Mouse (Mus musculus): ENCODE data around the gene Got1. TPM values are rescaled to one million over a fixed set of nuclear protein-coding genes. Genes with fewer than 3 reads are reported as not detected.

Gene Got1
- total and polyA plus RNA-seq, 3 experiments = 575 to 1,224 (median 956) TPM

DNA sequence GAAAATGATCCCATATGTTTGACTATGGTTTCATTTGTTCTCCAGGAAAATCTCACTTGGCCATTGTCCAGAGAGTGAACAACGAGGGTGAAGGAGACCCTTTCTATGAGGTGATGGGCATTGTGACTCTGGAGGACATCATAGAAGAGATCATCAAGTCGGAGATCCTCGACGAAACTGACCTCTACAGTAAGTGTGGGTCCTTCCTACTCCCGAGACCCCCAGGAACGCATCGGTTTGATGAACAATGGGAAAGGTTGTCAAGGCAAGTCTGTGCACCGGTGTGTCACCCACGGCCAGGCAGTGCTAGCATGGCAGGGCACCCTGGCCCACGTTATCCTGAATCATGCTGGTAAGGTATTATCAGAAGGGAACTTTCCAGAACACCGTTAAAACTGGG is 59.3 kb downstream of the Got1 start:
- H3K36me3 ChIP-seq (ENCODE audit: control insufficient read depth, insufficient read depth, low read length) = no peaks in the 10 kb centered on the region
- no peak overlapping the region for H3K27ac ChIP-seq
- no peak overlapping the region for H3K9ac ChIP-seq (ENCODE audit: low read depth, low read length)
- no peaks in the 10 kb centered on the region for H3K4me1 ChIP-seq (ENCODE audit: control insufficient read depth, insufficient read depth, low read length)
- no peaks in the 10 kb centered on the region for H3K27me3 ChIP-seq (ENCODE audit: control insufficient read depth, insufficient read depth, low read length)
- 83% methylated on average over 11 of the region's 11 CpGs for WGBS
- TF ChIP-seq POLR2A (IDR thresholded peaks at IDR 0.05; ENCODE audit: insufficient read depth, low read depth, low read length) (no peak), CTCF (IDR thresholded peaks at IDR 0.05) (no peak), EP300 (IDR thresholded peaks at IDR 0.05; ENCODE audit: insufficient read depth, low read depth, low read length) (no peak)
- no peak overlapping the region for H3K4me3 ChIP-seq
- H3K79me2 ChIP-seq (replicated peaks; ENCODE audit: control insufficient read depth, insufficient read depth, low read length) = no peaks in the 10 kb centered on the region
- DNase-seq = no peak
- intact Hi-C loops (cut with DNase I) = no loop called here

DNA sequence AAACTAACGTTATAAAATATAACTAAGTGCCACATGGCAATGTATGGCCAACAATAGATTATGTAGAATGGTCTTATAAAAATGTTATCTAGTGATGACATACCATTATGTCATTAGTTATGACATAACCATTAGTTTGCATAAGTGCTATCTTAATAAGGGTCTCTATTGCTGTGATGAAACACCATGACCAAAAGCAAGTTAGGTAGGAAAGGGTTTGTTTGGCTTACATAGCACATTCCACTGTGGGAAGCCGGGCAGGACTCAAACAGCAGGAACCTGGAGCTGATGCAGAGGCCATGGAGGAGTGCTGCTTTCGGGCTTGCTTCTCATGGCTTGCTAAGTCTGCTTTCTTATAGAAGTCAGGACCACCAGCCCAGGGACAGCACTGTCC is 60.1 kb downstream of the Got1 start:
- Histone ChIP-seq H3K9ac (ENCODE audit: low read depth, low read length) (no peak overlapping the region), H3K4me3 (no peak overlapping the region), H3K27ac (no peak overlapping the region), H3K36me3 (ENCODE audit: control insufficient read depth, insufficient read depth, low read length) (no peaks in the 10 kb centered on the region), H3K27me3 (ENCODE audit: control insufficient read depth, insufficient read depth, low read length) (no peaks in the 10 kb centered on the region), H3K79me2 (replicated peaks; ENCODE audit: control insufficient read depth, insufficient read depth, low read length) (no peaks in the 10 kb centered on the region), H3K4me1 (ENCODE audit: control insufficient read depth, insufficient read depth, low read length) (no peaks in the 10 kb centered on the region)
- no peak for DNase-seq
- TF ChIP-seq POLR2A (IDR thresholded peaks at IDR 0.05; ENCODE audit: insufficient read depth, low read depth, low read length) (no peak), EP300 (IDR thresholded peaks at IDR 0.05; ENCODE audit: insufficient read depth, low read depth, low read length) (no peak), CTCF (IDR thresholded peaks at IDR 0.05) (no peak)
- WGBS = 71% methylated on average over 3 of the region's 3 CpGs
- intact Hi-C loops (cut with DNase I) = no loop called here

DNA sequence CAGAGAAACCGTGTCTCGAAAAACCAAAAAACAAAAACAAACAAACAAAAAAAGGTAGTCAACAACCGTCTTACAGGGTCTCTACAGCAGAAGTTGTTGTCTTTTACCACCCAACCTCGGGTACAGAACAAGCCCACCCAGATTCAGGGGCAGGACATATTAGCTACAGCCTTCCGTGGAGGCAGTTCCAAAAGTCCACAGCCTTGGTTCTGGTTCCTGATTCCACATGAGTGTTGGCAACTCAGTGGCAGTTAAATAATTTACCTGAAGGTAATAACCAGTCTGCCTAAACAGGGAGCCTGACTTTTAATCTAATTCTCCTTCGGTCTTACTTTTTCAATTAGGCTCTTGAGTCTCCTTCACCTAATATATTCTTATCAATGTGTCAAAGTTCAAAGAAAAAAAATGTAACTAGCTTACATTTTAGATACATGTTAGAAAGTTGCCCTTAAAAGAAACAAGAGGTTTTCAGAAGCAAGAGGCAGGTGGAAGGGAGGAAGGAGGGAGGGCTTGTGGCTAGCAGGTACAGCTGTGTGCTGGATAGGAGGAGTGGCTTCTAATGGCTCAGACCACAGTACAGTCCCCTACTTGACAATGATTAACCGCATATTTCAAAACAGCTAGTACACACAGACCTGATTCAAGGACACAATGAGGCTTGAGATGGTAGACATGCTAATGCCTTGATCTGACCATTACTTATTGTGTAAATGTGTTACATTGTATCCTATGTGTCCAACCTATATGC is 60.7 kb downstream of the Got1 start:
- Histone ChIP-seq H3K27ac (no peak overlapping the region), H3K4me3 (no peak overlapping the region), H3K27me3 (ENCODE audit: control insufficient read depth, insufficient read depth, low read length) (no peaks in the 10 kb centered on the region), H3K9ac (ENCODE audit: low read depth, low read length) (no peak overlapping the region), H3K36me3 (ENCODE audit: control insufficient read depth, insufficient read depth, low read length) (no peaks in the 10 kb centered on the region), H3K4me1 (ENCODE audit: control insufficient read depth, insufficient read depth, low read length) (no peaks in the 10 kb centered on the region), H3K79me2 (replicated peaks; ENCODE audit: control insufficient read depth, insufficient read depth, low read length) (no peaks in the 10 kb centered on the region)
- DNase-seq = no peak
- WGBS = 79% methylated on average over 7 of the region's 7 CpGs
- intact Hi-C loops (cut with DNase I) = no loop called here
- TF ChIP-seq POLR2A (IDR thresholded peaks at IDR 0.05; ENCODE audit: insufficient read depth, low read depth, low read length) = no peak
- TF ChIP-seq CTCF (IDR thresholded peaks at IDR 0.05) = no peak
- no peak for TF ChIP-seq EP300 (IDR thresholded peaks at IDR 0.05; ENCODE audit: insufficient read depth, low read depth, low read length)

DNA sequence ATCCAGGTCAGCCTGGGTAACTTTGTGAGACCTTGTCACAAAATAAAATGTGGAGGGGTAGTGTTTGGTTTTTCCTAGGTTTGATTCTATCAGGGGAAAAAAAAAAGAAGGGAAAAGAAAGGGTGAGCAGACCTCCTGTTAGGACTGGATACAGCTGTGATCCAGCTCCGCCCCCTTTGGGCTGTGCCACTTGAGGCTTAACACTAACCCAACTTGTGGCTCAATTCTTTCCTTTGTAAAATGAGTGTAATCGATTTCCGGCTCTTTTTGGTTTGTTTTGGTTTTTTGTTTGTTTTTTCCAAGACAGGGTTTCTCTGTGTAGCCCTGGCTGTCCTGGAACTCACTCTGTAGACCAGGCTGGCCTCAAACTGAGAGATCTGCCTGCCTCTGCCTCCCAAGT is 62.3 kb downstream of the Got1 start:
- intact Hi-C loops (cut with DNase I) = no loop called here
- H3K27ac ChIP-seq = no peak overlapping the region
- H3K4me3 ChIP-seq = no peak overlapping the region
- no peaks in the 10 kb centered on the region for H3K36me3 ChIP-seq (ENCODE audit: control insufficient read depth, insufficient read depth, low read length)
- WGBS = 92% methylated on average over 3 of the region's 3 CpGs
- no peaks in the 10 kb centered on the region for H3K4me1 ChIP-seq (ENCODE audit: control insufficient read depth, insufficient read depth, low read length)
- TF ChIP-seq EP300 (IDR thresholded peaks at IDR 0.05; ENCODE audit: insufficient read depth, low read depth, low read length) = no peak
- no peak for TF ChIP-seq CTCF (IDR thresholded peaks at IDR 0.05)
- TF ChIP-seq POLR2A (IDR thresholded peaks at IDR 0.05; ENCODE audit: insufficient read depth, low read depth, low read length) = no peak
- H3K27me3 ChIP-seq (ENCODE audit: control insufficient read depth, insufficient read depth, low read length) = no peaks in the 10 kb centered on the region
- no peak overlapping the region for H3K9ac ChIP-seq (ENCODE audit: low read depth, low read length)
- no peaks in the 10 kb centered on the region for H3K79me2 ChIP-seq (replicated peaks; ENCODE audit: control insufficient read depth, insufficient read depth, low read length)
- DNase-seq = no peak

DNA sequence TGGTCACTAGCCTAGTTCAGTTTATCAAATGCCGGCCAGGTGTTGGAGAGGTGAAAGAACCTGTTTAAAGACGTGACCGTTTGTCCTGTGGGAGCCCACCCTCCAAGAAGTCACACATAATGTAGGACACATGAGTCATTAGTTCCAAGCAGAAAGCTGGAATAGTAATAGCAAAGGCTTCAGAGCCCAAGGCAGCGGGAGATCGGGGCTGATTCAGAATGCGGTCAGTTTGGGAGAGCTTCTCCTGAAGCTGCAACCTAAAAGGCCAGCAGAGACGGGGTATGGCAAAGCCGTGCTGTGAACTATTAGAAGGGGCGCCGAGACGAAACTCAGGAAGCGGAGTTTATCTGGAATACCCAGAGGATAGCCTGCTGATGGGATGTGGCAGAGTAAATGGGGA is 63.9 kb downstream of the Got1 start:
- 81% methylated on average over 12 of the region's 12 CpGs for WGBS
- Histone ChIP-seq H3K36me3 (ENCODE audit: control insufficient read depth, insufficient read depth, low read length) (no peaks in the 10 kb centered on the region), H3K27me3 (ENCODE audit: control insufficient read depth, insufficient read depth, low read length) (0 out of 2 replicates have a peak, but pooled peaks cover 1% of the 10 kb centered on the region), H3K4me1 (ENCODE audit: control insufficient read depth, insufficient read depth, low read length) (no peaks in the 10 kb centered on the region), H3K27ac (no peak overlapping the region), H3K4me3 (no peak overlapping the region), H3K79me2 (replicated peaks; ENCODE audit: control insufficient read depth, insufficient read depth, low read length) (no peaks in the 10 kb centered on the region), H3K9ac (ENCODE audit: low read depth, low read length) (no peak overlapping the region)
- no peak for DNase-seq
- TF ChIP-seq POLR2A (IDR thresholded peaks at IDR 0.05; ENCODE audit: insufficient read depth, low read depth, low read length) (no peak), EP300 (IDR thresholded peaks at IDR 0.05; ENCODE audit: insufficient read depth, low read depth, low read length) (no peak), CTCF (IDR thresholded peaks at IDR 0.05) (no peak)
- intact Hi-C loops (cut with DNase I) = no loop called here

DNA sequence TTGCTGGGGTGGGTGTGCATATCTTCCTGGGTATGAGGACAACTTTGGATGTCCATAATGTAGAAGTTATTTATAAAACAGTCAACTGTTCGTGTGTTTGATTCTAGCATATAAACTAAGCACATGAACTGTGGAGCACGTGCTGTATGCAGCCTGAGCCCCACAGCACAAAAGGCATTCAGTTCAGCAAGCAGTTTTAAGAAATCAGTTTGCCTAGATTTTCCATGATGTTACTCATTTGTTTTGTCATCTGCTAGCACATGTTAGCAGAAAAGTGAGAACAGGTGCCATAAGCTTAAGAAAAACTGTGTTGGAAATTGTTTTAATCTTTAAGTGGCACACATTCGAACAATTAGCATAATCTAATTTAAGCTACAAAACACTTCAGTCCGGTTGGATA is 64.5 kb downstream of the Got1 start:
- H3K79me2 ChIP-seq (replicated peaks; ENCODE audit: control insufficient read depth, insufficient read depth, low read length) = no peaks in the 10 kb centered on the region
- H3K4me3 ChIP-seq = no peak overlapping the region
- no peak overlapping the region for H3K9ac ChIP-seq (ENCODE audit: low read depth, low read length)
- H3K27ac ChIP-seq = no peak overlapping the region
- no peak for DNase-seq
- TF ChIP-seq CTCF (IDR thresholded peaks at IDR 0.05) = no peak
- TF ChIP-seq EP300 (IDR thresholded peaks at IDR 0.05; ENCODE audit: insufficient read depth, low read depth, low read length) = no peak
- TF ChIP-seq POLR2A (IDR thresholded peaks at IDR 0.05; ENCODE audit: insufficient read depth, low read depth, low read length) = no peak
- WGBS = 48% methylated on average over 4 of the region's 4 CpGs
- 0 out of 2 replicates have a peak, but pooled peaks cover 1% of the 10 kb centered on the region for H3K27me3 ChIP-seq (ENCODE audit: control insufficient read depth, insufficient read depth, low read length)
- no peaks in the 10 kb centered on the region for H3K36me3 ChIP-seq (ENCODE audit: control insufficient read depth, insufficient read depth, low read length)
- no peaks in the 10 kb centered on the region for H3K4me1 ChIP-seq (ENCODE audit: control insufficient read depth, insufficient read depth, low read length)
- intact Hi-C loops (cut with DNase I) = no loop called here

All from heart, adult 2 months (tissue).